ENCODE assay signal across 26 mouse cellular contexts in the genomic region with DNA sequence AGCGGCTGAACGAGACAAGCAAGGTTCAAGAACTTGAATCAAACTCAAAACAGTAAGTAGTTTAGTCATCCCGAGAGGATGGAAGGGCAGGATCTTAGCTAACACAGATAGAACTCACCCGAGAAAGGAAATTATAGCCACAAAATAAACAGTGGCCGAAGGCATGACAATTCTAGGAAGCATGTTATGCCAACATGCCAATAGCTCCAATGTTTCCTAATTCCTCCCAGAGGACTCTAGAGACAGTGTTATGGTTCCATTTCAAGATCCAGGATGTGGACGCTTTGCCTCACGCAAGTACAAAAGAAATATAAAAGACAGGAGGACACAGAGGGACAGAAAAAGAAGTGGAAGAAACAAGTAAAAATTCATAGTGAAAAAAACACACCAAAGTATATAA. TPM values are rescaled to one million over a fixed set of nuclear protein-coding genes. Genes with fewer than 3 reads are reported as not detected.
DNase-seq lines count a peak whose midpoint lies in the region; ATAC-seq and TF ChIP-seq lines count a peak whose summit lies in the region.
"Had no signal": no experiment of that assay in that cellular context is flagged by ENCODE, and none has a peak within 500 bp of the region (broad histone marks: within the 10 kb centered on the region; RNA-seq: fewer than 3 reads in every experiment).

No protein-coding gene starts in this region.

- peaks cover 8% of the 10 kb centered on the region for H3K4me1 ChIP-seq in heart, adult 2 months (ENCODE audit: control insufficient read depth, insufficient read depth, low read length)
- peaks cover 2% of the 10 kb centered on the region; the same call in 1 of the 2 replicates for H3K4me1 ChIP-seq in kidney, adult 2 months (ENCODE audit: control insufficient read depth, insufficient read depth, low read length)
- H3K4me1 ChIP-seq in kidney, embryonic 14.5 days (ENCODE audit: control insufficient read depth, insufficient read depth, low read length), result peaks cover 6% of the 10 kb centered on the region
- H3K4me1 ChIP-seq in brown adipose tissue, adult 24 weeks (ENCODE audit: control insufficient read depth, insufficient read depth, insufficient read length, low read length), result peaks cover 8% of the 10 kb centered on the region; the same call in 1 of the 2 replicates

- H3K27me3 ChIP-seq in heart, adult 2 months (ENCODE audit: control insufficient read depth, insufficient read depth, low read length), result no peaks in the 10 kb centered on the region
- H3K27me3 ChIP-seq in kidney, adult 2 months (replicated peaks; ENCODE audit: control insufficient read depth, insufficient read depth, low read length), result no peaks in the 10 kb centered on the region
- no peaks in the 10 kb centered on the region for H3K27me3 ChIP-seq in kidney, embryonic 14.5 days (ENCODE audit: control insufficient read depth, insufficient read depth, low read length)
- H3K27me3 ChIP-seq: embryonic facial prominence, embryonic 15.5 days; forebrain, embryonic 12.5 days; liver, embryonic 15.5 days had no signal

- TF ChIP-seq POLR2A in heart, adult 2 months (IDR thresholded peaks at IDR 0.05; ENCODE audit: insufficient read depth, low read depth, low read length), result no peak
- TF ChIP-seq POLR2A in kidney, adult 2 months (IDR thresholded peaks at IDR 0.05; ENCODE audit: low read depth, low read length), result no peak

- intact Hi-C loops in heart, adult 2 months (cut with DNase I), result no loop called here

- H3K9ac ChIP-seq in heart, adult 2 months (ENCODE audit: low read depth, low read length), result no peak overlapping the region; the same call in 1 of the 2 replicates
- no peak overlapping the region for H3K9ac ChIP-seq in kidney, embryonic 14.5 days (ENCODE audit: low read depth, low read length)
- H3K9ac ChIP-seq: embryonic facial prominence, embryonic 15.5 days; forebrain, embryonic 12.5 days; forebrain, postnatal 0 days; liver, embryonic 15.5 days had no signal

- 45% methylated on average over 7 of the region's 7 CpGs for whole genome bisulfite sequencing in heart, adult 2 months
- 80% methylated on average over 7 of the region's 7 CpGs for WGBS in kidney, adult 2 months
- 86% methylated on average over 7 of the region's 7 CpGs for WGBS in kidney, embryonic 14.5 days

- ATAC-seq in kidney, embryonic 14.5 days (ENCODE audit: low FRiP score, low TSS enrichment), result no peak
- ATAC-seq: forebrain, postnatal 0 days; intestine, embryonic 16.5 days had no signal

- DNase-seq in heart, adult 2 months, result no peak
- DNase-seq in heart, postnatal 4 days, result no peak
- DNase-seq in kidney, adult 2 months, result peak; percentile 8
- peak; percentile 9 for DNase-seq in lung, postnatal 14 days
- DNase-seq in right cerebral cortex, postnatal 36 days (ENCODE audit: low spot score in 2 of 2), result no peak
- no peak for DNase-seq in retina, postnatal 1 day
- DNase-seq: cerebellum, adult 2 months; forebrain, postnatal 0 days; gastrocnemius, postnatal 14 days; kidney, adult 9 months; kidney, postnatal 14 days; layer of hippocampus, adult 9-11 months; liver; midbrain, embryonic 14.5 days; right cerebral cortex, postnatal 25 days; spleen, adult 18-20 months; thymus, adult 2 months; thymus, postnatal 36 days had no signal

- no peak overlapping the region for H3K4me2 ChIP-seq in kidney, embryonic 14.5 days (replicated peaks; ENCODE audit: low read depth, low read length)
- H3K4me2 ChIP-seq: embryonic facial prominence, embryonic 15.5 days; forebrain, embryonic 12.5 days; liver, embryonic 15.5 days had no signal

- peaks cover 18% of the 10 kb centered on the region for H3K36me3 ChIP-seq in heart, adult 2 months (ENCODE audit: control insufficient read depth, insufficient read depth, low read length)
- peaks cover 9% of the 10 kb centered on the region for H3K36me3 ChIP-seq in kidney, adult 2 months (ENCODE audit: control insufficient read depth, insufficient read depth, low read length)
- H3K36me3 ChIP-seq in kidney, embryonic 14.5 days (ENCODE audit: control insufficient read depth, insufficient read depth, low read length), result peaks cover 38% of the 10 kb centered on the region

- H3K9me3 ChIP-seq in kidney, embryonic 14.5 days (ENCODE audit: control insufficient read depth, low read length), result no peaks in the 10 kb centered on the region
- H3K9me3 ChIP-seq: embryonic facial prominence, embryonic 10.5 days; embryonic facial prominence, embryonic 15.5 days; forebrain, embryonic 12.5 days; liver, embryonic 15.5 days had no signal

- TF ChIP-seq CTCF in heart, adult 2 months (IDR thresholded peaks at IDR 0.05), result no peak
- no peak for TF ChIP-seq CTCF in kidney, adult 2 months (conservative IDR thresholded peaks at IDR 0.05; ENCODE audit: insufficient read depth, insufficient read length, low read depth, low read length)

- no peak overlapping the region for H3K4me3 ChIP-seq in heart, adult 2 months
- H3K4me3 ChIP-seq in kidney, adult 2 months (ENCODE audit: insufficient read depth, low read depth, low read length), result no peak overlapping the region
- H3K4me3 ChIP-seq in kidney, embryonic 14.5 days (ENCODE audit: low read length), result no peak overlapping the region
- H3K4me3 ChIP-seq in brown adipose tissue, adult 24 weeks (ENCODE audit: insufficient read depth, low read depth, low read length), result no peak overlapping the region
- H3K4me3 ChIP-seq: embryonic facial prominence, embryonic 10.5 days; embryonic facial prominence, embryonic 15.5 days; forebrain, embryonic 12.5 days; liver, embryonic 15.5 days had no signal

- H3K27ac ChIP-seq in heart, adult 2 months, result peak overlapping the region; percentile 64
- no peak overlapping the region; the same call in 1 of the 2 replicates for H3K27ac ChIP-seq in kidney, adult 2 months (ENCODE audit: insufficient read depth, low read depth, low read length)
- no peak overlapping the region for H3K27ac ChIP-seq in kidney, embryonic 14.5 days (ENCODE audit: low read depth, low read length)
- H3K27ac ChIP-seq in brown adipose tissue, adult 24 weeks (replicated peaks; ENCODE audit: low read depth, low read length), result peak overlapping the region; percentile 61
- H3K27ac ChIP-seq: embryonic facial prominence, embryonic 10.5 days; embryonic facial prominence, embryonic 15.5 days; forebrain, embryonic 12.5 days; liver, embryonic 15.5 days had no signal

- no peak for TF ChIP-seq EP300 in heart, adult 2 months (IDR thresholded peaks at IDR 0.05; ENCODE audit: insufficient read depth, low read depth, low read length)

- H3K79me2 ChIP-seq in heart, adult 2 months (replicated peaks; ENCODE audit: control insufficient read depth, insufficient read depth, low read length), result no peaks in the 10 kb centered on the region; the same call in 1 of the 2 replicates

RNA-seq across cellular contexts. Expression of a gene that starts 3.6 kb away (rescaled TPM):
- total RNA-seq in heart, adult 2 months (2021), result 10 to 100 TPM in 1 of 2 experiments, 1 to 10 TPM in 1; 8.5 to 10.2 TPM
- polyA plus RNA-seq in heart, adult 2 months (2012; rRNA removed), result 12.9 and 18.9 TPM in 2 replicates
- total RNA-seq in heart, postnatal 4 days (2021), result 10 to 100 TPM; 15.0 to 16.9 TPM
- 14.9 and 21.7 TPM in 2 replicates for polyA plus RNA-seq in kidney, adult 2 months (2012; rRNA removed)
- 10.7 and 29.9 TPM in 2 replicates for polyA plus RNA-seq in kidney, embryonic 14.5 days (2014; fragmentation: Nextera tagmentation; extraction: Ambion mirVana)
- 6.9 and 10.0 TPM in 2 replicates for polyA plus RNA-seq in brown adipose tissue, adult 24 weeks (2012; ENCODE audit: insufficient read depth, insufficient read length, missing spikeins)

RNA-seq across cellular contexts. Expression of a gene that starts 11.6 kb away (rescaled TPM):
- total RNA-seq in heart, adult 2 months (2021), result 1 to 10 TPM; 7.5 to 9.2 TPM
- 3.4 and 4.5 TPM in 2 replicates for polyA plus RNA-seq in heart, adult 2 months (2012; rRNA removed)
- 10 to 100 TPM; 15.2 to 15.3 TPM for total RNA-seq in heart, postnatal 4 days (2021)
- polyA plus RNA-seq in kidney, adult 2 months (2012; rRNA removed), result 2.2 and 4.1 TPM in 2 replicates
- 23.2 and 31.1 TPM in 2 replicates for polyA plus RNA-seq in kidney, embryonic 14.5 days (2014; fragmentation: Nextera tagmentation; extraction: Ambion mirVana)
- 6.8 and 13.4 TPM in 2 replicates for polyA plus RNA-seq in brown adipose tissue, adult 24 weeks (2012; ENCODE audit: insufficient read depth, insufficient read length, missing spikeins)

RNA-seq across cellular contexts. Expression of a gene that starts 11.8 kb away (rescaled TPM):
- 10 to 100 TPM; 35.8 to 42.2 TPM for total RNA-seq in heart, adult 2 months (2021)
- polyA plus RNA-seq in heart, adult 2 months (2012; rRNA removed), result 14.2 and 29.8 TPM in 2 replicates
- total RNA-seq in heart, postnatal 4 days (2021), result 10 to 100 TPM; 22.2 to 24.9 TPM
- polyA plus RNA-seq in kidney, adult 2 months (2012; rRNA removed), result 14.2 and 20.1 TPM in 2 replicates
- polyA plus RNA-seq in kidney, embryonic 14.5 days (2014; fragmentation: Nextera tagmentation; extraction: Ambion mirVana), result 37.3 and 42.7 TPM in 2 replicates
- 45.4 and 48.1 TPM in 2 replicates for polyA plus RNA-seq in brown adipose tissue, adult 24 weeks (2012; ENCODE audit: insufficient read depth, insufficient read length, missing spikeins)

RNA-seq across cellular contexts. Expression of a gene that starts 25.0 kb away (rescaled TPM):
- total RNA-seq in heart, adult 2 months (2021), result 100 to 1,000 TPM; 195 to 216 TPM
- polyA plus RNA-seq in heart, adult 2 months (2012; rRNA removed), result 99.0 and 122 TPM in 2 replicates
- total RNA-seq in heart, postnatal 4 days (2021), result 100 to 1,000 TPM; 233 to 253 TPM
- polyA plus RNA-seq in kidney, adult 2 months (2012; rRNA removed), result 111 and 138 TPM in 2 replicates
- polyA plus RNA-seq in kidney, embryonic 14.5 days (2014; fragmentation: Nextera tagmentation; extraction: Ambion mirVana), result 288 and 307 TPM in 2 replicates
- polyA plus RNA-seq in brown adipose tissue, adult 24 weeks (2012; ENCODE audit: insufficient read depth, insufficient read length, missing spikeins), result 190 and 210 TPM in 2 replicates

RNA-seq across cellular contexts. Expression of a gene that starts 25.5 kb away (rescaled TPM):
- under 1 TPM; 0.31 to 0.59 TPM for total RNA-seq in heart, adult 2 months (2021)
- 0.47 and 0.56 TPM in 2 replicates for polyA plus RNA-seq in heart, adult 2 months (2012; rRNA removed)
- 1 to 10 TPM; 5.2 to 5.6 TPM for total RNA-seq in heart, postnatal 4 days (2021)
- 0.45 and 0.83 TPM in 2 replicates for polyA plus RNA-seq in kidney, adult 2 months (2012; rRNA removed)
- 25.5 and 61.4 TPM in 2 replicates for polyA plus RNA-seq in kidney, embryonic 14.5 days (2014; fragmentation: Nextera tagmentation; extraction: Ambion mirVana)
- not detected in 2 replicates for polyA plus RNA-seq in brown adipose tissue, adult 24 weeks (2012; ENCODE audit: insufficient read depth, insufficient read length, missing spikeins)
- total RNA-seq: monocyte, adult 5-6 weeks had no signal

Comparison
In these comparisons a context has a peak if more than half of its experiments do, and no peak if none do; other contexts are left out.
1. DNase-seq: peak in kidney, adult 2 months (single experiment) and lung, postnatal 14 days (single experiment); none in heart, adult 2 months (0 of 2), heart, postnatal 4 days (single experiment), right cerebral cortex, postnatal 36 days (0 of 2) and retina, postnatal 1 day (single experiment).
2. H3K27ac ChIP-seq: peak in heart, adult 2 months (single experiment) and brown adipose tissue, adult 24 weeks (single experiment); none in kidney, adult 2 months (single experiment) and kidney, embryonic 14.5 days (single experiment).